Mouse (Mus musculus): ENCODE data around the gene Amotl1.

DNA sequence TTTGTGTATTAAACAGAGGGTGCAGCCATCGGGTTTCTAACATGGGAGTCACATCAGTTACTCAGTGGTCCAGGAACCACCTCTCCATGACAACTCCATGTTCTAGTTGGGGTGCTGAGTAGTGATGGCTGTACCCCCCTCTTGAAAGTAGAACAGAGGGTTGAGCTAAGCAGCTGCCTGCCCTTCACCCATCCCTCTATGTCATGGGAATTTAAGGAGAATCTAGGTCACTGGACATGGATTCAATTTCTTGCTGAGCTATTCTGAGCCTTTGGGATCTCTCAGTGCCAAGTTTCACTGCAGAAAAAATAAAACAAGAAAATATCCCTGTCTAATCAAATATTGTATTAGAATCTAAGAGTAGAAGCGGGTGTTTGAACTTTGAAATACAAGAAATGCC, 18.7 kb upstream of the Amotl1 start:
- TF ChIP-seq CTCF (IDR thresholded peaks at IDR 0.05; ENCODE audit: low read depth, low read length), result no peak
- TF ChIP-seq POLR2A (IDR thresholded peaks at IDR 0.05; ENCODE audit: insufficient read depth, low read length), result no peak
